Mouse (Mus musculus) neural tube, embryonic 10.5 days (tissue): ENCODE measurements around the gene Triobp.

Source experiments
- DNase-seq: peaks from one replicate; pipeline ENCODE4 v3.0.0-alpha.2; 2017; ENCODE audit warnings: low spot score; ENCODE audit errors: extremely low spot score

The Triobp gene

GRCm38 (mm10) chr15:78960088-78960487 lies 12.6 kb downstream of the Triobp start:
- DNase-seq, result no peak

DNA sequence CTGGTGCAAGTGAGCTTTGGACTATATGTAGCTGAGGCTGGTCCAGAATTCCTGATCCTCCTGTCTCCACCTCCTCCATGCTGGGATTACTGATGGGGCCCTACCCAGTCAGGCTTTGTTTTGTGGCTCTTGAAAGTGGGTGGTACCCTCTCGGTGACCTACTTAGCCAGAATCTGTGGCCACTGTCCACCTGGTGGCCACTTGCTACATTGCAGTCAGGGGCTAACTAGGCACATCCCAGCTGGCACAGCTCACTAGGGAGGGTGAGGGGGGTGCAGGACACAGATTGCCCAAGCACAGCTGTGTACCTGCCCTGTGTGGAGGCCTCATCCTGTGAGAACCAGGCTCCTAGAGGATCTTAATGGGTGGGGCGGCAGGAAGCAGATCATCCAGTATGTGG lies 15.4 kb downstream of the Triobp start:
- DNase-seq, result peak; percentile 63

DNA sequence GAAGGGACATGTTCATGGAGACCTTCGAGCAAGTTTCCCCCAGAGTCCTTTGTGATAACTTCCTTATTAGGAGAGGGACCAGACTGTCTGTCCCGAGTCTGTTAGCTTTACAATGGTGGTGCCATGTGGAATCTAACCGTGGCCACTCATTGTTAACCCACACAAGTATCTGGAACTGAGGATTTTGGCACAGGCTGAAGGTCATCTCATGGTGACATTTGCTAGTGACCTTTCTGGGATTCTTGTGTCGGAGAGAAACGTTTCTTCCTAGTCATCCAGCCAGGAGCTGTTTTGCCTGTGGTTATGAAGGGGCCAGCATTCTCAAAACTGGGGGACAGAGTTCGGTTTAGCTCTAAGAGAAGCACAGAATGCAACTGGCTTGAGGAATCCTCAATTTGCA lies 24.1 kb downstream of the Triobp start:
- no peak for DNase-seq

DNA sequence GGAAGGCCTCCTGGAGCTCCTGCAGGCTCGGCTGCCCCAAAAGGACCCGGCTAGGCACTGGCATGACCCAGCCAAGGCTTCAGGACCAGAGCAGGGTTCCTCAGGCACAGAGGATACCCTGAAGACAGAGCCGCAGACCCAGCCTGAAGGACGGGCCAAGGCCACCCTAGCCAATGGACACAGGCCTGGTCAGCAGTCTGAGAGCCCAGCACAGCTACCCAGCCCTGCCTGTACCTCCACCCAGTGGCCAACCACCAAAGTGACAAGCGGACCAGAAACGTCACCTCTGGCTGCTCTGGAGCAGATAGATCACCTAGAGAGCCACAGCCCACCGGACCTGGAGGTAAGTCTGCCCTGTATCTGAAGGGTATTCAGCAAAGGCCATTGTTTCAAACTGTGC lies 26.4 kb downstream of the Triobp start:
- no peak for DNase-seq

DNA sequence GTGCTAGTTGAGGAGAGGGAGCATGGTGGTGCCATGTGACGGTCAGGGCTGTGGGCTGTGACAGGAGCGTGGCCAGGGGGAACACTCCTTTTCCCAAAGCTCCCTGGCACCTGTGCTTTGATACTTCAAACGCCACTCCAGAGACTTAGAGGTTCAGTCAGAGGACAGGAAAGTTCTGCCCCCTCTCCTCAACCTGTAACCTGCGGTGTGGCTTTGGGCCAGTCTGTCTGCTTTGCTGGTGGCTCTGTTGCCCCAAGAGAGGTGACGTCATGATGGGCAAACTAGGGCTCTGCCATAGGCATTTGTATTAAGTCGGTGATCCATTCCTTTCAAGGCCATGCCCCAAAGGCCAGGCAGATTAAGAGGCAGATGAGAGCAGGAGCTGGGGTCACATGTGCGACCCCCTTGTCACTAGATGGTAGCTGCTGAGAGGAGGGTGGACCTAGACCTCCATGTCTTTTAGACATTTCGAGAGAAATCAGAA lies 30.2 kb downstream of the Triobp start:
- no peak for DNase-seq

- DNase-seq, result peak; percentile 37
Measured at GRCm38 (mm10) chr15:78978875-78979274, 31.4 kb downstream of the Triobp start.

GRCm38 (mm10) chr15:78980084-78980483 lies 32.6 kb downstream of the Triobp start:
- DNase-seq, result no peak

- DNase-seq, result peak; percentile 88
Measured at GRCm38 (mm10) chr15:78982658-78983435, 35.3 kb downstream of the Triobp start.

- DNase-seq, result peak; percentile 57
Measured at GRCm38 (mm10) chr15:78983436-78984285, 36.1 kb downstream of the Triobp start.

DNA sequence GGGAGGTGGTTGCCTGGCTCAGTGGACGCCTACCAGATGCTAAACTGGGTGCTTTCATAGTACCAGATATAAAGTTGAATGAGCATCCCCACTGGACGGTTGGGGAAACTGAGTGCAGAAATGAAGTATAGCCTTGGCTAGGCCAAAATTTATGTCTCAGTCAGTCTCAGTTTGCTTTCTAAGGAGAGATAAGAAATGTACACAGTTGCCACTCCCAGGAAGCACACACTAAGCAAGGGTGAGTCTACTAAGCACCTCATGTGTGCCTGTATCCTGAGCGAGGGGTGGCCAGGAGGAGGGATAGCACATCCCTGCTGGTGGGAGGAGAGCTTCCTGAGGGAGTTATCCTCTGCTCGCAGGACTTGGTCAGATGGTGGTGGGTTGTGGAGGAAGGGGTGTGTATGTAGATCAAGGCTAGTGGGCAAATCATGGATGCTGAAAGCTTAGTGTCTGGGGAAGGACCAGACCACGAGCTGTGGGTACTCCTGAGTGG lies 36.8 kb downstream of the Triobp start:
- DNase-seq, result no peak

DNA sequence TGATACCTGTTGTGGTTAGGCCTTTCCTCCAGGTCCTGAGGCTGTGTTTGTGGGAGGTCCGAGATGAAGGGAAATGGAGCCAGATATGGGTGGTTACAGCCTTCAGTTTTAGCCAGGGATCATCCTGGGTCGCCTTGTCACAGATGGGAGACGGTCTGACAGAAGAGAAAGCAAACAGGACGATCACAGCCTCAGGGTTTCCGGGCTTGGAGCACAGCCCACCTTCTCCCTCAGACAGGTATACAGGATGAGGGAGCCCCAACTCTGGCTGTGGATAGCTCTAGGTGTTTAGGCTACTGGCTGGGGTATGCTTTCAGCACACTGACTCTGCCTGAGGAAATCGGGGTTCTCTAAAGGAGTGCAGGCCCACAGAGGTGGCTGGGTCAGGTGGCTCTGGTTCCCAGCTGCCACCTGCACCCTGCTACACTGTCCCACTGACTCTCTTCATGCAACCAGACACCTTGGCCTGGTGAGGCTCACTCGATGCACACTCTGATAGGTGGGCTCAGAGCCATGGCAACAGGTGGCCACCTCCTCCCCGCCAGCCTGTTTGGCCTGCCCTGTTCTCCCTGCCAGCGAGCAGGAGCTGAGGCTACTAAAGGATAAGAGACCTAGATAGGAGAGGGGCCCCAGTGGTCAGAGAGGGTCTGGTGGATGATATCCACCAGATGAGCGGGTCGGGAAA lies 39.2 kb downstream of the Triobp start:
- DNase-seq, result no peak

DNA sequence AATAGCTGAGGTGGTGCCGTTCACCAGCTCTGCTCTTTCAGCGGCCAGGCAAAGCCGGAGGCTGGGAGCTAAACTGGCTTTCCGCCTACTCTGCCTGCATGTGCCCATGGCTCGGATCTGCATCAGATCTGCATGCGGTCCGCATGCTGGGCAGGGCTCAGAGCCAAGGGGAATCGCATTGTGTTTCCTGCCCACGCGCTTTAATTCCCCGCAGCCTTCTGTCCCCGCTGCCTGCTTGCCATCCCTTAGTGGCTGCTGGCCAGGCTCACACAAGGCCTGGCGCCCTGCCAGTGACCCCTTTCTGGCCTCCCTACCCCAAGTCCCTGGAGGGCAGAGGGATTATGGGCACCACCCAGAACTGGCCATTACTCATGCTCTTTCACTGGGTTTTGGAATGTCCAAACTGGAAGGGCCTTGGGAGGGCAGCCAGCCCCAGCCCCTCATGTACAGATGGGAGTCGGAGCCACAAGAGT lies 41.0 kb downstream of the Triobp start:
- DNase-seq, result no peak

DNA sequence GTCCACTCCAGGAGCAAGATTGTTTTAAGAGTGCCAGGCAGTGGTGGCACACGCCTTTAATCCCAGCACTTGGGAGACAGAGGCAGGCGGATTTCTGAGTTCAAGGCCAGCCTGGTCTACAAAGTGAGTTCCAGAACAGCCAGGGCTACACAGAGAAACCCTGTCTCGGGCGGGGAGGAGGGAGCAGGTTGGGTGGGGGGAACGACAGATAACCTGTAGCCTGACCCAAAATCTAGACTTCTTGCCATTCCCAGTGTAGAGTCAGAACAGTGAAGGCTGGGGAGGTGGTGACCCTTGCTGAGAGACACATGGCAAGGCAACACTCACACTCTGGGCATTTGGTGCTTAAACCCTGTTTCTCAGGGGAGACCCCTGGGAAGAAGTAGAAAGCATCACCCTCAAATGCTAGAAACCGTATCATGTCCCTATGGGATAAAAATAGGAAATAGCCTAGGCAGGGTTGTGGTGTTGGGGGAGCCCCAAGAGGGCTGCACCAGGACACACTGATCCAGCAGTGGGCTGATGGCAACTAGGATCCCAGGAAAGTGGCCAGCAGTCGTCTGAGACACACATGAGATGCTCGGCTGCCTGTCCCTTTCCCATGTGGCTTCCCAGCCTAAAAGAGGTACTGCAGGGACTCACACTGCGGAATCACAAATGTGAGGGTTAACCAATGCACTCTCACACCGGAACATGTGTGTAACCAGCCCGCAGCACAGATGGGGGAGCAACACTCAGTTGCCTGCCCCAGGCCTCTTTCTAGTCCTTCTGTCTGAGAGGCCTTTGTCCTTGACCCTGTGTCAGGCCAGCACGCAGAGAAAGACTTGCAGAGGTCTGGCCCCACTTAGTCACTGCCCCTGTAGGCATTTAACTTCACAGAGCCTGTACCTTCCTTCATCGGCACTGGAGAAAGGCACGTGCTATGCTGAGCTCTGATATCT lies 41.9 kb downstream of the Triobp start:
- DNase-seq, result no peak

DNA sequence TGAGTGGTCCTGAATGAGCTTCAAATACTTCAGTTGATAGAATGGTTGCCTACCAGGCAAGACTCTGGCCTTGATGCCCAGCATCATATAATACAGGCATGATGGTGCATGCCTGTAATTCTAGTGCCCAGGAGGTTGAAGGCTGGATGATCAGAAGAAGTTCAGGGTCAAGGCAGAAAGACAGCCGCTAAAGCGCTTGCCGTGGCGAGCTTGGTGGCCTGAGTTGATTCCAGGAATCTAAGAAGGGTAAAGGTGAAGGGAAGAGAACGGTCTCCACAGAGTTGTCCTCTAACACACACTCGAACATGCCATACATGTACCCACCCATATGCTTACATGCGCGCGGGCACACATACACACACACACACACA lies 42.6 kb downstream of the Triobp start:
- no peak for DNase-seq

- DNase-seq, result no peak
Measured at GRCm38 (mm10) chr15:78990970-78991525, 43.5 kb downstream of the Triobp start.

DNA sequence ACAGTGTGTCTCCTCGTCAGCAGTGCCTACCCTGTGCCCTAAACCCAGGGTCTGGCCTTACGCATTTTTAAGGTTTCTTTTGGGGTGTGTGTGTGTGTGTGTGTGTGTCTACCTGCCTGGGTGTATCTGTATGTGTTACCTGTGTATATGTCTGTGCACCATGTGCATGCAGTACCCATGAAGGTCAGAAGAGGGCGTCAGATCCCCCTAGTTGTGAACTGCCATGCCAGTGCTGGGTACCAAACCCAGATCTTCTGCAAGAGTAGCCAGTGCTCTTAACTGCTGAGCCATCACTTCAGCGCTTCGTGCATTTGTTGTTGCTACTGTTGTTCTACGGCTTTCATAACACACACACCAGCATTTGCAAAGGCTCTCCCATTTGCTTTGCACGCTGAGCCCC lies 44.7 kb downstream of the Triobp start:
- DNase-seq, result no peak

DNA sequence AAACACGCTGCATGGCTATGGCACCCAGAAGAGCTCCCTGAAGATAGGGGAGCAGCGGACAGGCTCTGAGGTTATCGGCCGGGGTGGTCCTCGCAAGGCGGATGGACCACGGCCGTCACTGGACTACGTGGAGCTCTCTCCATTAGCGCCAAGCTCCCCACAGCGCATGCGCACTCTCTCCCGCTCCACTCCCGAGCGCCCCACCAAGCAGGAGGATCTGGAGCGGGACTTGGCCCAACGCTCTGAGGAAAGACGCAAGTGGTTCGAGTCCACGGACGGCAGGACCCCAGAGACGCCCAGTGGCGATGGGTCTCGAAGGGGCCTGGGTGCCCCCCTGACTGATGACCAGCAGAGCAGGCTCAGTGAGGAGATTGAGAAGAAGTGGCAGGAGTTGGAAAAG lies 45.4 kb downstream of the Triobp start:
- DNase-seq, result no peak

- no peak for DNase-seq
Measured at GRCm38 (mm10) chr15:78995916-78996315, 48.4 kb downstream of the Triobp start.

- no peak for DNase-seq
Measured at GRCm38 (mm10) chr15:78996663-78997062, 49.1 kb downstream of the Triobp start.

- DNase-seq, result no peak
Measured at GRCm38 (mm10) chr15:78998348-78998747, 50.8 kb downstream of the Triobp start.
